Mouse (Mus musculus): Measurements from ENCODE around the gene Ubn2. TPM values are rescaled to one million over a fixed set of nuclear protein-coding genes. Genes with fewer than 3 reads are reported as not detected.
A peak's percentile ranks its signal among the peaks of the same experiment; 100 is the strongest.

The Ubn2 gene
- total and polyA plus RNA-seq, 3 experiments = 12.1 to 39.4 (median 16.0) TPM

- TF ChIP-seq ETS1 (IDR thresholded peaks at IDR 0.05; ENCODE audit: low read depth, low read length) (peak; percentile 62), TAL1 (IDR thresholded peaks at IDR 0.05; ENCODE audit: low read length) (no peak), CHD1 (IDR thresholded peaks at IDR 0.05; ENCODE audit: low read depth, low read length) (peak; percentile 88; the same call in 1 of the 2 replicates), MAX (IDR thresholded peaks at IDR 0.05; ENCODE audit: low read length) (peak; percentile 83; the same call in 1 of the 2 replicates), POLR2A (IDR thresholded peaks at IDR 0.05; ENCODE audit: control insufficient read depth in 1 of 2, insufficient read depth in 1 of 2, low read depth in 1 of 2, low read length in 2 of 2, poor library complexity in 1 of 2) (peak; percentile 69 to 93; a peak in 3 of 4 replicates), GATA1 (IDR thresholded peaks at IDR 0.05; ENCODE audit: low read depth, low read length) (peak; percentile 77), HCFC1 (IDR thresholded peaks at IDR 0.05; ENCODE audit: low read depth, low read length) (peak; percentile 98), MYB (IDR thresholded peaks at IDR 0.05; ENCODE audit: low read depth, low read length) (peak; percentile 71), BHLHE40 (IDR thresholded peaks at IDR 0.05; ENCODE audit: borderline replicate concordance, low read depth, low read length) (no peak), ZKSCAN1 (IDR thresholded peaks at IDR 0.05; ENCODE audit: low read depth, low read length) (no peak), UBTF (IDR thresholded peaks at IDR 0.05; ENCODE audit: borderline replicate concordance, insufficient read depth, low read depth, low read length) (no peak), JUND (IDR thresholded peaks at IDR 0.05; ENCODE audit: low read depth, low read length) (no peak; the same call in 1 of the 2 replicates), SMC3 (IDR thresholded peaks at IDR 0.05; ENCODE audit: low read depth, low read length) (no peak; the same call in 1 of the 2 replicates)
These were observed 100.0 kb downstream of the Ubn2 start, which contains the start of gene Fmc1 (continued) for GRCm38 (mm10) chr6:38533428-38534405.

GRCm38 (mm10) chr6:38534640-38535365, 101.1 kb downstream of the Ubn2 start:
- H3K79me2 ChIP-seq (ENCODE audit: control insufficient read depth, insufficient read depth, low read length, poor library complexity) = peaks cover 9% of the 10 kb centered on the region; the same call in 1 of the 2 replicates
- H3K4me1 ChIP-seq (ENCODE audit: control insufficient read depth in 1 of 2, insufficient read depth in 2 of 2, low read length in 2 of 2) = peaks cover 3 to 6% of the 10 kb centered on the region in 2 experiments
- peak overlapping the region; percentile 80 to 89 for H3K4me3 ChIP-seq (ENCODE audit: control insufficient read depth in 1 of 2, insufficient read depth in 1 of 2, low read depth in 2 of 2, low read length in 2 of 2)
- peak; percentile 98 for DNase-seq (ENCODE audit: low read depth, low spot score)
- no peaks in the 10 kb centered on the region for H3K27me3 ChIP-seq (ENCODE audit: control insufficient read depth in 1 of 2, insufficient read depth in 2 of 2, low read length in 2 of 2)
- peak overlapping the region; percentile 95 for H3K9ac ChIP-seq (ENCODE audit: control insufficient read depth, low read depth, low read length, poor library complexity, severe bottlenecking)
- no peaks in the 10 kb centered on the region for H3K9me3 ChIP-seq (replicated peaks; ENCODE audit: insufficient read depth, low read length)
- peaks cover 0 to 12% of the 10 kb centered on the region in 2 experiments; a peak in 2 of 4 replicates for H3K36me3 ChIP-seq (ENCODE audit: control insufficient read depth in 1 of 2, insufficient read depth in 2 of 2, low read length in 2 of 2)
- peak overlapping the region; percentile 83 for H3K27ac ChIP-seq (ENCODE audit: control insufficient read depth, low read depth, low read length)
- peak; percentile 34; the same call in 1 of the 2 replicates for TF ChIP-seq USF1 (IDR thresholded peaks at IDR 0.05; ENCODE audit: low read depth, low read length)
- TF ChIP-seq POLR2A (IDR thresholded peaks at IDR 0.05; ENCODE audit: control insufficient read depth in 1 of 2, insufficient read depth in 1 of 2, low read depth in 1 of 2, low read length in 2 of 2, poor library complexity in 1 of 2) = peak; percentile 91 to 98
- TF ChIP-seq ETS1 (IDR thresholded peaks at IDR 0.05; ENCODE audit: low read depth, low read length) = no peak
- TF ChIP-seq POLR2AphosphoS2 (IDR thresholded peaks at IDR 0.05; ENCODE audit: low read length) = peak; percentile 79; the same call in 1 of the 2 replicates
- peak; percentile 84 for TF ChIP-seq MXI1 (IDR thresholded peaks at IDR 0.05; ENCODE audit: low read depth, low read length)
- peak; percentile 99 for TF ChIP-seq MAZ (IDR thresholded peaks at IDR 0.05; ENCODE audit: low read depth, low read length)
- TF ChIP-seq MYC (IDR thresholded peaks at IDR 0.05; ENCODE audit: low read depth, low read length) = peak; percentile 6; the same call in 1 of the 2 replicates
- peak in 1 of 2 experiments; percentile 46; a peak in 1 of 4 replicates for TF ChIP-seq EP300 (IDR thresholded peaks at IDR 0.05; ENCODE audit: low read depth in 1 of 2, low read length in 2 of 2)
- TF ChIP-seq ZC3H11A (IDR thresholded peaks at IDR 0.05; ENCODE audit: low read depth, low read length) = no peak
- TF ChIP-seq TAL1 (IDR thresholded peaks at IDR 0.05; ENCODE audit: low read length) = no peak
- no peak for TF ChIP-seq MEF2A (IDR thresholded peaks at IDR 0.05; ENCODE audit: extremely low read depth, insufficient replicate concordance, low read depth, low read length, poor library complexity, severe bottlenecking)
- TF ChIP-seq TBP (IDR thresholded peaks at IDR 0.05; ENCODE audit: low read depth, low read length) = peak; percentile 77; the same call in 1 of the 2 replicates
- TF ChIP-seq BHLHE40 (IDR thresholded peaks at IDR 0.05; ENCODE audit: borderline replicate concordance, low read depth, low read length) = no peak
- peak; percentile 31 for TF ChIP-seq RAD21 (IDR thresholded peaks at IDR 0.05; ENCODE audit: low read depth, low read length)
- 0 out of 2 replicates have a peak, but pooled peaks have one; percentile 2 for TF ChIP-seq GATA1 (IDR thresholded peaks at IDR 0.05; ENCODE audit: low read depth, low read length)
- peak; percentile 89 for TF ChIP-seq SIN3A (IDR thresholded peaks at IDR 0.05; ENCODE audit: low read length)
- 0 out of 2 replicates have a peak, but pooled peaks have one; percentile 85 for TF ChIP-seq UBTF (IDR thresholded peaks at IDR 0.05; ENCODE audit: borderline replicate concordance, insufficient read depth, low read depth, low read length)
- no peak for TF ChIP-seq USF2 (IDR thresholded peaks at IDR 0.05; ENCODE audit: borderline replicate concordance in 1 of 2, insufficient read depth in 1 of 2, low read depth in 1 of 2, low read length in 2 of 2)
- TF ChIP-seq KAT2A (conservative IDR thresholded peaks at IDR 0.05; ENCODE audit: low read depth, low read length) = no peak
- 0 out of 2 replicates have a peak, but pooled peaks have one; percentile 42 for TF ChIP-seq ZNF384 (IDR thresholded peaks at IDR 0.05; ENCODE audit: low read depth, low read length)
- no peak for TF ChIP-seq ZMIZ1 (IDR thresholded peaks at IDR 0.05; ENCODE audit: low read depth, low read length)
- TF ChIP-seq CHD1 (IDR thresholded peaks at IDR 0.05; ENCODE audit: low read depth, low read length) = no peak
- TF ChIP-seq MYB (IDR thresholded peaks at IDR 0.05; ENCODE audit: low read depth, low read length) = no peak

Data from MEL (cell line).